Mouse (Mus musculus) liver, embryonic 13.5 days (tissue): ENCODE data around the gene Fam20a. TPM values are rescaled to one million over a fixed set of nuclear protein-coding genes. Genes with fewer than 3 reads are reported as not detected.

Experiments
- ATAC-seq: fragments of 200-750 bp; cut with Nextera tagmentation; 2 replicates; pipeline ENCODE4 v1.8.0; 2017; ENCODE audit warnings: low read depth, mild to moderate bottlenecking, moderate number of reproducible peaks, moderate library complexity
- DNase-seq: peaks from one replicate; pipeline ENCODE4 v3.0.0; 2022
- H3K27ac ChIP-seq: fragments of 300-500 bp; sonication (generic); 2 replicates; pipeline ENCODE4 v1.5.1; 2015; ENCODE audit warnings: moderate library complexity, mild to moderate bottlenecking, inconsistent platforms
- H3K27me3 ChIP-seq: fragments of 300-500 bp; sonication (generic); 2 replicates; pipeline ENCODE4 v1.6.1; 2015; ENCODE audit warnings: mild to moderate bottlenecking, inconsistent platforms
- H3K36me3 ChIP-seq: fragments of 300-500 bp; sonication (generic); 2 replicates; pipeline ENCODE4 v1.6.1; 2015; ENCODE audit warnings: mild to moderate bottlenecking, inconsistent platforms
- H3K4me1 ChIP-seq: fragments of 300-500 bp; sonication (generic); replicated peaks from 2 replicates; pipeline ENCODE4 v1.6.1; 2015; ENCODE audit warnings: inconsistent platforms
- H3K4me2 ChIP-seq: fragments of 300-500 bp; sonication (generic); 2 replicates; pipeline ENCODE4 v1.6.1; 2015; ENCODE audit warnings: inconsistent platforms, mild to moderate bottlenecking, moderate library complexity
- H3K4me3 ChIP-seq: fragments of 300-500 bp; sonication (generic); replicated peaks from 2 replicates; pipeline ENCODE4 v1.5.1; 2015; ENCODE audit warnings: mild to moderate bottlenecking, inconsistent platforms
- H3K9ac ChIP-seq: fragments of 300-500 bp; sonication (generic); 2 replicates; pipeline ENCODE4 v1.6.1; 2015; ENCODE audit warnings: mild to moderate bottlenecking, inconsistent platforms
- H3K9me3 ChIP-seq: fragments of 300-500 bp; sonication (generic); replicated peaks from 2 replicates; pipeline ENCODE4 v1.6.1; 2016; ENCODE audit warnings: inconsistent platforms
- WGBS: fragments of 180-500 bp; shearing (Covaris S2); methylation state at CpG from one replicate; pipeline ENCODE4 v1.1.7; 2015; ENCODE audit not compliant: insufficient replicate concordance; 5-methylcytosine and 5-hydroxymethylcytosine counted together
- polyA plus RNA-seq: library from polyadenylated mRNA; unstranded; fragments of >200 nt; fragmentation: Nextera tagmentation; extraction: Ambion mirVana; gene quantifications from 2 replicates; pipeline ENCODE4 v1.2.1, GENCODE M21; 2015

The Fam20a gene
- polyA plus RNA-seq, 1 experiment from 2014 or later, result 3.7 TPM

DNA sequence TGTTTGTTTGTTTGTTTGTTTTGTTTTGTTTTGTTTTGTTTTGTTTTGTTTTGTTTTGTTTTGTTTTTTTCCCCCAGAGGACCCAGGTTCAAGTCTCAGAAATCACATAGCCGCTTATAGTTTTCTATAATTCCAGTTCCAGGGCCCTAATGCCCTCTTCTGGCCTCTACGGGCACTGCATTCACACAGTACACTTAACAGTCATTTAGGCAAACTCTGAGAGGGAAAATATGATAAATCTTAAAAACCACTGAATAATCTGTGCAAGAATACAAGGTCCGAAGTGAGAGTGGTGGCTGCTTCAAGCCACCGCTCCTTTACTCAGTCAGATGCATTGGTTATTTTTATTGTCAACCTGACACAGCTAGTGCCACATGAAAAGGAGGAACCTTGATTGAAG lies 94.4 kb downstream of the Fam20a start:
- no peak overlapping the region for H3K4me2 ChIP-seq
- no peak for DNase-seq
- no peak overlapping the region for H3K9ac ChIP-seq
- no peak overlapping the region for H3K4me3 ChIP-seq
- H3K4me1 ChIP-seq, result peaks cover 21% of the 10 kb centered on the region
- H3K27me3 ChIP-seq, result no peaks in the 10 kb centered on the region
- H3K9me3 ChIP-seq, result no peaks in the 10 kb centered on the region
- H3K36me3 ChIP-seq, result no peaks in the 10 kb centered on the region
- no peak for ATAC-seq
- WGBS, result 62% methylated on average over 4 of the region's 4 CpGs
- no peak overlapping the region for H3K27ac ChIP-seq

DNA sequence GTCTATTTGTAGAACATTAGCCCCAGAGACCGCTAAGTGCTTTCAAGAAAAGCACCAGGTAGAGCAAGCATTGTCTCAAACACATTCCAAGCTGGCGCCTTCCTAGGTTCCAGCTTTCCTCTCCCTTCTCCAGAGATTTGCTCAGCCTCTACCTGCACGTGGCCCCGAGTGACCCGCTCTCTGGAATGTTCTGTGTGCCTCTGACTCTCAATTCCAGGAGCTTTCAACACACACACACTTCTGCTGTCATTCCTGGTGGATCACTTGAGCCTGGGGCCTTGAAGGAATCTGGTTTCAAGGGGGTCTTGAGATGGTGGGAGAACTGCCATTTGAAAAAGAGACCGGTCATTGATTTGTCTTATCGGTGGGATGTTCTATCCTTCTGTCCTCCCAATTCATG lies 98.8 kb downstream of the Fam20a start:
- ATAC-seq (no peak), DNase-seq (no peak)
- no peaks in the 10 kb centered on the region for H3K36me3 ChIP-seq
- peaks cover 37% of the 10 kb centered on the region for H3K4me1 ChIP-seq
- no peaks in the 10 kb centered on the region for H3K27me3 ChIP-seq
- 82% methylated on average over 7 of the region's 7 CpGs for WGBS
- H3K9ac ChIP-seq, result no peak overlapping the region
- H3K27ac ChIP-seq, result no peak overlapping the region
- H3K9me3 ChIP-seq, result no peaks in the 10 kb centered on the region
- H3K4me3 ChIP-seq, result no peak overlapping the region
- no peak overlapping the region for H3K4me2 ChIP-seq

DNA sequence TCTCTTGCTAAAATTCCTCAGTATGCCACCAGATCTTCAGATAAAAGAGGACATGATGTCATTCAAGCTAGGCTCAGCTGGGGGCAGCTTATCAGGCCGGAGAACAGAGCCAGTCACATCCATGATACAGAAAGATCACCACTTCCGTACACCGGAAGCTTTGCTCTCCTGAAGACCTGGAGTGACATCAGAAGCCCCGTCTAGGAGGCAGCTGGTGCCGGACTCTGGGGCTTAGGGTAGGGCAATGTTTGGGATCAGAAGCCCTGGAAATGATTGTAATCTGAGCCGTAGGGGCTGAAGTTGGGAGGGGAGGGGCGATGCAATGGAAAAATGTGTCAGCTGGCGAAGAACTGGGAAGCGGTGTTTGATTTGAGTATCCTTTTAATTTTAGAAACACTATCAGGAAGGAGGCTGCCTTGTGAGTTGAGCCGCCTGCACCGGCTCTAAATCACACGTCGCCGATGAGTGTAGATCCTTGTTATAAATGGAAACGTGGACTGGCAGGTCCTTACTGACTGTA lies 99.5 kb downstream of the Fam20a start:
- H3K4me2 ChIP-seq, result peak overlapping the region; percentile 61
- DNase-seq (no peak), ATAC-seq (0 out of 2 replicates have a peak, but pooled peaks have one; percentile 39)
- H3K36me3 ChIP-seq, result no peaks in the 10 kb centered on the region
- H3K9me3 ChIP-seq, result no peaks in the 10 kb centered on the region
- WGBS, result 16% methylated on average over 15 of the region's 15 CpGs
- peak overlapping the region; percentile 22; the same call in 1 of the 2 replicates for H3K9ac ChIP-seq
- H3K4me1 ChIP-seq, result peaks cover 37% of the 10 kb centered on the region
- no peaks in the 10 kb centered on the region for H3K27me3 ChIP-seq
- no peak overlapping the region for H3K27ac ChIP-seq
- H3K4me3 ChIP-seq, result peak overlapping the region; percentile 26

- Histone ChIP-seq H3K4me2 (peak overlapping the region; percentile 17; the same call in 1 of the 2 replicates), H3K4me1 (peaks cover 45% of the 10 kb centered on the region), H3K27ac (no peak overlapping the region), H3K27me3 (no peaks in the 10 kb centered on the region), H3K9me3 (no peaks in the 10 kb centered on the region), H3K4me3 (no peak overlapping the region), H3K9ac (no peak overlapping the region), H3K36me3 (no peaks in the 10 kb centered on the region)
- 6% methylated on average over 2 of the region's 2 CpGs for WGBS
- DNase-seq, result peak; percentile 52
- no peak for ATAC-seq
These were observed 100.9 kb downstream of the Fam20a start for GRCm38 (mm10) chr11:109621183-109621582.

DNA sequence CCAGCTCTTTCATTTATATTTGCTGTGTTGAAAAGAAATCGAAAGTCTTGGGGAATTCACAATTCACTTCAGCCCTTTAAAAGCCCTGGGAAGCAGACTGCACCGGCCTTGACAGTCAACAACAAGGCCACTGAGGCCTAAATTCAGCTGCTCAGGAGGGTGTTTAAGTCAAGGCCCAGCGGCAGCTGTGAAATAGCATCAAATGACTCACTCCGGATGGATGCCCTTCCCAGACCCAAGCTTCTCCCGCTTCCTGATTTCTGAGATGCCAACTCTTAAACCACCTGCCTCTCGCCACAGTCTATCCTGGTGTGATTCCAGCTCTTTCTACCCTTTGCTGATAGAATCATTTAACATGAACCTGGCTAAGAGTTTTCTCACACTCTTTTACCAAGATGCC lies 101.7 kb downstream of the Fam20a start:
- DNase-seq (no peak), ATAC-seq (no peak)
- H3K4me1 ChIP-seq, result peaks cover 54% of the 10 kb centered on the region
- H3K9me3 ChIP-seq, result no peaks in the 10 kb centered on the region
- peak overlapping the region; percentile 48 for H3K27ac ChIP-seq
- no peak overlapping the region for H3K4me2 ChIP-seq
- no peaks in the 10 kb centered on the region for H3K36me3 ChIP-seq
- 0 out of 2 replicates have a peak overlapping the region, but pooled peaks have one; percentile 20 for H3K9ac ChIP-seq
- no peak overlapping the region for H3K4me3 ChIP-seq
- H3K27me3 ChIP-seq, result no peaks in the 10 kb centered on the region
- 79% methylated on average over 6 of the region's 6 CpGs for WGBS

Other genes starting within 250 kb of the Fam20a start
- gene Arsg, start 248.9 kb downstream of the Fam20a start, polyA plus RNA-seq, result 2.8 and 3.2 TPM in 2 replicates
- gene Slc16a6, start 248.7 kb downstream of the Fam20a start, polyA plus RNA-seq, result 47.0 and 51.9 TPM in 2 replicates
- 28.3 and 29.1 TPM in 2 replicates for gene Wipi1, start 110.3 kb downstream of the Fam20a start, polyA plus RNA-seq
- 126 and 148 TPM in 2 replicates for gene Prkar1a, start 72.9 kb downstream of the Fam20a start, polyA plus RNA-seq
- gene 1700012B07Rik, start 105.8 kb upstream of the Fam20a start, polyA plus RNA-seq, result not detected in 2 replicates